Mouse (Mus musculus) stomach, embryonic 14.5 days (tissue): ENCODE measurements at regions not wholly inside any gene's neighbourhood (a gene's known extent, or its start where the extent isn't known, plus 50 kb on each side); places are given as distances from the start of the nearest gene placed in this dataset.
A peak's percentile ranks its signal among the peaks of the same experiment; 100 is the strongest.

Source experiments
- ATAC-seq: fragments of 200-750 bp; cut with Nextera tagmentation; 2 replicates; pipeline ENCODE4 v1.8.0; 2017; ENCODE audit warnings: low read depth, moderate TSS enrichment; ENCODE audit not compliant: insufficient number of reproducible peaks, insufficient read depth, low FRiP score
- H3K27ac ChIP-seq: fragments of 300-500 bp; sonication (generic); 2 replicates; pipeline ENCODE4 v1.5.1; 2014; ENCODE audit warnings: mild to moderate bottlenecking, low read length, moderate library complexity, mixed read lengths
- H3K27me3 ChIP-seq: fragments of 300-500 bp; sonication (generic); 2 replicates; pipeline ENCODE4 v1.6.1; 2014; ENCODE audit warnings: low read length, control low read depth, mixed read lengths; ENCODE audit not compliant: control insufficient read depth, insufficient read depth
- H3K36me3 ChIP-seq: fragments of 300-500 bp; sonication (generic); 2 replicates; pipeline ENCODE4 v1.6.1; 2014; ENCODE audit warnings: mild to moderate bottlenecking, control low read depth, low read length, moderate library complexity, mixed read lengths; ENCODE audit not compliant: control insufficient read depth, insufficient read depth
- H3K4me1 ChIP-seq: fragments of 300-500 bp; sonication (generic); 2 replicates; pipeline ENCODE4 v1.6.1; 2014; ENCODE audit warnings: low read length, control low read depth, mixed read lengths; ENCODE audit not compliant: control insufficient read depth, insufficient read depth
- H3K4me2 ChIP-seq: fragments of 300-500 bp; sonication (generic); replicated peaks from 2 replicates; pipeline ENCODE4 v1.6.1; 2014; ENCODE audit warnings: low read depth, low read length, control low read depth
- H3K4me3 ChIP-seq: fragments of 300-500 bp; sonication (generic); 2 replicates; pipeline ENCODE4 v1.5.1; 2014; ENCODE audit warnings: low read depth, low read length, control low read depth
- H3K9ac ChIP-seq: fragments of 300-500 bp; sonication (generic); replicated peaks from 2 replicates; pipeline ENCODE4 v1.6.1; 2014; ENCODE audit warnings: low read depth, mild to moderate bottlenecking, control low read depth, low read length, moderate library complexity, mixed read lengths
- H3K9me3 ChIP-seq: fragments of 300-500 bp; sonication (generic); 2 replicates; pipeline ENCODE4 v1.6.1; 2016; ENCODE audit warnings: low read depth, low read length, control low read depth; ENCODE audit not compliant: control insufficient read depth
- WGBS: fragments of 180-500 bp; shearing (Covaris S2); extraction: QIAGEN DNeasy Blood & Tissue Kit; methylation state at CpG from one replicate; pipeline ENCODE4 v1.1.7; 2014; 5-methylcytosine and 5-hydroxymethylcytosine counted together

DNA sequence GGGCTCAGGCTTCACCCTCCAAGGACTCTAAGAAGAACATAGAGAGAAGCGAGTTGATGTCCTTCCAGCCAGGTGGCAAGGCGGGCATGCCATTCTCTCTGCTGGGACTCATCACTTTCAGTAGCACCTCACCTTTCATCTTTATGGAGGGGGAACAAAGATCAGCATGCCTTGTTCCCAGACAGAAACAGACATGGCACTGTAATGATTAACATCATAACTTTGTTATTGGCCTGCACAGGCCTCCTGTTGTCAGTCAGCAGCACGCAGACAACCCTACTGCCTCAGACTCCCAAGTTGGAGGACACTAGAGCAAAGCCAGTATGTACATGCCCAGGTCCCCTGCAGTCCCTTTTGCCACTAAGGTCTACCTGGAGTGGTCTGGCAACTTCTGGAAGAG is 81.3 kb upstream of the Klf4 start:
- Histone ChIP-seq H3K4me3 (no peak overlapping the region), H3K9ac (no peak overlapping the region), H3K4me2 (no peak overlapping the region), H3K27me3 (no peaks in the 10 kb centered on the region), H3K27ac (no peak overlapping the region), H3K9me3 (no peaks in the 10 kb centered on the region), H3K4me1 (no peaks in the 10 kb centered on the region), H3K36me3 (no peaks in the 10 kb centered on the region)
- no peak for ATAC-seq
- WGBS, result 95% methylated on average over 3 of the region's 3 CpGs

- ATAC-seq, result no peak
- no peaks in the 10 kb centered on the region for H3K9me3 ChIP-seq
- H3K27me3 ChIP-seq, result no peaks in the 10 kb centered on the region
- H3K4me1 ChIP-seq, result no peaks in the 10 kb centered on the region
- H3K36me3 ChIP-seq, result no peaks in the 10 kb centered on the region
- no peak overlapping the region for H3K4me3 ChIP-seq
- WGBS, result 88% methylated on average over 4 of the region's 4 CpGs
- no peak overlapping the region for H3K4me2 ChIP-seq
- no peak overlapping the region for H3K27ac ChIP-seq
- H3K9ac ChIP-seq, result no peak overlapping the region
Observed at GRCm38 (mm10) chr4:55610998-55611397, 78.7 kb upstream of the Klf4 start.

- Histone ChIP-seq H3K4me2 (no peak overlapping the region), H3K9ac (no peak overlapping the region), H3K9me3 (no peaks in the 10 kb centered on the region), H3K4me1 (no peaks in the 10 kb centered on the region), H3K27me3 (no peaks in the 10 kb centered on the region), H3K4me3 (no peak overlapping the region), H3K36me3 (no peaks in the 10 kb centered on the region), H3K27ac (no peak overlapping the region)
- ATAC-seq, result no peak
- 77% methylated on average over 5 of the region's 5 CpGs for WGBS
Observed at GRCm38 (mm10) chr4:55609214-55609613, 76.9 kb upstream of the Klf4 start.

DNA sequence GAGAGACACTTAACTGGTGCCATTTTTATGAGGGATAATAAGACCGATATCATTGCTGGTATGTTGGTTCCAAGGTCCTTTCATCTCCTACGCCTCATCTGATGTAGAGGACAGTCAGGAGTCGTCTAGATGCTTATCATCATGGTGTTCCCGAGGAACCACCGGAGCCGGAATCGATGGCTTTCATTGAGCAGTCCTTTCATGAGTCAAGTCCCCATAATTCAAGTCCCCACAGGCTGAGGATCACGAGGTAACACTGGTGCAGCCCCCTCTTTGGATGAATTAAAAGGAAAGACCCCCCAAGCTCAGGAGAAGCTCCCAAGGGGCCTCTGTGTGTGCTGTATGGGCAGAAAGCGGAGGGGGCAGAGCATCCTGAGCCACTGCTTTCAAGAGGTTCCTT is 73.3 kb upstream of the Klf4 start:
- Histone ChIP-seq H3K36me3 (no peaks in the 10 kb centered on the region), H3K27me3 (no peaks in the 10 kb centered on the region), H3K4me1 (no peaks in the 10 kb centered on the region), H3K4me3 (no peak overlapping the region), H3K9ac (no peak overlapping the region), H3K4me2 (no peak overlapping the region), H3K9me3 (no peaks in the 10 kb centered on the region), H3K27ac (no peak overlapping the region)
- WGBS, result 86% methylated on average over 9 of the region's 9 CpGs
- no peak for ATAC-seq

- H3K27ac ChIP-seq, result no peak overlapping the region
Observed at GRCm38 (mm10) chr4:55604915-55605314, 72.6 kb upstream of the Klf4 start.

GRCm38 (mm10) chr4:55603821-55604435 is 71.7 kb upstream of the Klf4 start:
- no peak for ATAC-seq
- no peak overlapping the region for H3K4me2 ChIP-seq
- H3K4me3 ChIP-seq, result no peak overlapping the region
- H3K9ac ChIP-seq, result no peak overlapping the region
- H3K27ac ChIP-seq, result no peak overlapping the region
- H3K27me3 ChIP-seq, result no peaks in the 10 kb centered on the region
- no peaks in the 10 kb centered on the region for H3K4me1 ChIP-seq
- no peaks in the 10 kb centered on the region for H3K9me3 ChIP-seq
- WGBS, result 86% methylated on average over 4 of the region's 4 CpGs
- no peaks in the 10 kb centered on the region for H3K36me3 ChIP-seq

More at GRCm38 (mm10) chr4:55604915-55605314, 72.6 kb upstream of the Klf4 start:
- WGBS, result 71% methylated on average over 11 of the region's 11 CpGs
- no peaks in the 10 kb centered on the region for H3K27me3 ChIP-seq
- H3K36me3 ChIP-seq, result no peaks in the 10 kb centered on the region
- H3K9ac ChIP-seq, result no peak overlapping the region
- no peak overlapping the region for H3K4me3 ChIP-seq
- H3K4me2 ChIP-seq, result no peak overlapping the region
- ATAC-seq, result 0 out of 2 replicates have a peak, but pooled peaks have one; percentile 47
- H3K9me3 ChIP-seq, result no peaks in the 10 kb centered on the region
- H3K4me1 ChIP-seq, result no peaks in the 10 kb centered on the region

- 76% methylated on average over 7 of the region's 7 CpGs for WGBS
- no peak overlapping the region for H3K9ac ChIP-seq
- H3K4me1 ChIP-seq, result no peaks in the 10 kb centered on the region
- no peaks in the 10 kb centered on the region for H3K27me3 ChIP-seq
- H3K27ac ChIP-seq, result no peak overlapping the region
- H3K36me3 ChIP-seq, result no peaks in the 10 kb centered on the region
- no peak overlapping the region for H3K4me2 ChIP-seq
- H3K9me3 ChIP-seq, result no peaks in the 10 kb centered on the region
- no peak for ATAC-seq
- H3K4me3 ChIP-seq, result no peak overlapping the region
Observed at GRCm38 (mm10) chr4:55595203-55595602, 62.9 kb upstream of the Klf4 start.

DNA sequence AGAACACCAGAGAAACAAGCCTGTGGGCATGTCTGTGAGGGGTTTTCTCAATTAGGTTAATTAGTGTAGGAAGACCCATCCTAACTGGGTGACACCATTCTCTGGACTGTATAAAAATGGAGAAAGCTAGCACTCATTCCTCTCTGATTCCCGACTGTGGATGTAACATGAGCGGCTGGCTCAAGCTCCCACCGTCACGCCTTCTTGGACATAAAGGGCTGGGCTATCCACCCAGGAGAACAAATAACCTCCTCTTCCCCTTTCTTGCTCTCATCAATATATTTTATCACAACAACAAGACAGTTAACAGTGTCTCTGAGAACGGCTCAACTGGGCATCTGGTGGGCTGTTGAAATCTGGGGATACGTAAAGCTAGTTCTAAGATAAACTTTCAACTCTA is 62.4 kb upstream of the Klf4 start:
- Histone ChIP-seq H3K4me1 (no peaks in the 10 kb centered on the region), H3K9me3 (no peaks in the 10 kb centered on the region), H3K27ac (no peak overlapping the region), H3K27me3 (no peaks in the 10 kb centered on the region), H3K4me2 (no peak overlapping the region), H3K4me3 (no peak overlapping the region), H3K9ac (no peak overlapping the region), H3K36me3 (no peaks in the 10 kb centered on the region)
- 65% methylated on average over 6 of the region's 6 CpGs for WGBS
- no peak for ATAC-seq

- Histone ChIP-seq H3K4me1 (no peaks in the 10 kb centered on the region), H3K9me3 (no peaks in the 10 kb centered on the region), H3K4me3 (no peak overlapping the region), H3K27me3 (no peaks in the 10 kb centered on the region), H3K9ac (no peak overlapping the region), H3K36me3 (no peaks in the 10 kb centered on the region), H3K27ac (no peak overlapping the region), H3K4me2 (no peak overlapping the region)
- ATAC-seq, result no peak
- WGBS, result 9% methylated on average over 3 of the region's 3 CpGs
Observed at GRCm38 (mm10) chr4:55593132-55593531, 60.9 kb upstream of the Klf4 start.
